Mouse (Mus musculus): ENCODE data around the gene Trim8. TPM values are rescaled to one million over a fixed set of nuclear protein-coding genes. Genes with fewer than 3 reads are reported as not detected.
A peak's percentile ranks its signal among the peaks of the same experiment; 100 is the strongest.

The Trim8 gene
- total RNA-seq (2014; rRNA removed) (108 and 115 TPM in 2 replicates), polyA plus RNA-seq (2015; fragmentation: Nextera tagmentation; extraction: Ambion mirVana) (28.8 and 29.7 TPM in 2 replicates)

- Histone ChIP-seq H3K4me2 (ENCODE audit: low read depth, low read length) (peak within 1 kb of the TSS; percentile 85), H3K27me3 (ENCODE audit: insufficient read depth, low read length) (no peaks in the 10 kb centered on the region), H3K27ac (peak within 1 kb of the TSS; percentile 97), H3K9me3 (ENCODE audit: low read length) (no peaks in the 10 kb centered on the region), H3K36me3 (ENCODE audit: insufficient read depth, low read length) (no peaks in the 10 kb centered on the region), H3K4me3 (ENCODE audit: low read length) (peak within 1 kb of the TSS; percentile 89), H3K9ac (replicated peaks; ENCODE audit: low read length) (peak within 1 kb of the TSS; percentile 97), H3K4me1 (ENCODE audit: insufficient read depth, low read length) (peaks cover 22% of the 10 kb centered on the region)
- 2% methylated on average over 55 of the region's 64 CpGs for WGBS
- TF ChIP-seq CTCF (IDR thresholded peaks at IDR 0.05; ENCODE audit: low read depth) = no peak
- peak; percentile 43 for ATAC-seq
- DNase-seq (ENCODE audit: low spot score) = peak; percentile 80
Measured at GRCm38 (mm10) chr19:46501401-46502068, at the start of gene Trim8. Gene Trim8, plus strand, starts transcription at chr19:46501702.

GRCm38 (mm10) chr19:46452052-46452827 lies 49.3 kb upstream of the Trim8 start:
- H3K9ac ChIP-seq (replicated peaks; ENCODE audit: low read length) = peak overlapping the region; percentile 9; the same call in 1 of the 2 replicates
- peak; percentile 93 for TF ChIP-seq CTCF (IDR thresholded peaks at IDR 0.05; ENCODE audit: low read depth)
- DNase-seq (ENCODE audit: low spot score) = peak; percentile 83
- no peaks in the 10 kb centered on the region for H3K27me3 ChIP-seq (ENCODE audit: insufficient read depth, low read length)
- H3K36me3 ChIP-seq (ENCODE audit: insufficient read depth, low read length) = peaks cover 8% of the 10 kb centered on the region; the same call in 1 of the 2 replicates
- peak overlapping the region; percentile 72 for H3K27ac ChIP-seq
- H3K9me3 ChIP-seq (ENCODE audit: low read length) = no peaks in the 10 kb centered on the region
- H3K4me3 ChIP-seq (ENCODE audit: low read length) = no peak overlapping the region
- peaks cover 20% of the 10 kb centered on the region; the same call in 1 of the 2 replicates for H3K4me1 ChIP-seq (ENCODE audit: insufficient read depth, low read length)
- WGBS = 21% methylated on average over 10 of the region's 10 CpGs
- peak; percentile 79 for ATAC-seq
- H3K4me2 ChIP-seq (ENCODE audit: low read depth, low read length) = no peak overlapping the region

- H3K36me3 ChIP-seq (ENCODE audit: insufficient read depth, low read length) = peaks cover 11% of the 10 kb centered on the region; the same call in 1 of the 2 replicates
- H3K27me3 ChIP-seq (ENCODE audit: insufficient read depth, low read length) = no peaks in the 10 kb centered on the region
- TF ChIP-seq CTCF (IDR thresholded peaks at IDR 0.05; ENCODE audit: low read depth) = no peak
- H3K27ac ChIP-seq = peak overlapping the region; percentile 72; the same call in 1 of the 2 replicates
- no peaks in the 10 kb centered on the region for H3K9me3 ChIP-seq (ENCODE audit: low read length)
- no peak for ATAC-seq
- DNase-seq (ENCODE audit: low spot score) = no peak
- H3K4me2 ChIP-seq (ENCODE audit: low read depth, low read length) = no peak overlapping the region
- H3K4me1 ChIP-seq (ENCODE audit: insufficient read depth, low read length) = 0 out of 2 replicates have a peak, but pooled peaks cover 20% of the 10 kb centered on the region
- no peak overlapping the region for H3K9ac ChIP-seq (replicated peaks; ENCODE audit: low read length)
- WGBS = 74% methylated on average over 9 of the region's 9 CpGs
- no peak overlapping the region for H3K4me3 ChIP-seq (ENCODE audit: low read length)
Measured at GRCm38 (mm10) chr19:46452916-46453315, 48.6 kb upstream of the Trim8 start.

GRCm38 (mm10) chr19:46454126-46454880 lies 47.2 kb upstream of the Trim8 start:
- H3K9ac ChIP-seq (replicated peaks; ENCODE audit: low read length) = no peak overlapping the region
- TF ChIP-seq CTCF (IDR thresholded peaks at IDR 0.05; ENCODE audit: low read depth) = no peak
- H3K27ac ChIP-seq = peak overlapping the region; percentile 64; the same call in 1 of the 2 replicates
- H3K4me3 ChIP-seq (ENCODE audit: low read length) = no peak overlapping the region
- H3K4me2 ChIP-seq (ENCODE audit: low read depth, low read length) = no peak overlapping the region
- 0 out of 2 replicates have a peak, but pooled peaks cover 18% of the 10 kb centered on the region for H3K4me1 ChIP-seq (ENCODE audit: insufficient read depth, low read length)
- ATAC-seq = no peak
- WGBS = 70% methylated on average over 20 of the region's 20 CpGs
- peaks cover 22% of the 10 kb centered on the region; the same call in 1 of the 2 replicates for H3K36me3 ChIP-seq (ENCODE audit: insufficient read depth, low read length)
- no peaks in the 10 kb centered on the region for H3K9me3 ChIP-seq (ENCODE audit: low read length)
- no peak for DNase-seq (ENCODE audit: low spot score)
- H3K27me3 ChIP-seq (ENCODE audit: insufficient read depth, low read length) = no peaks in the 10 kb centered on the region

- DNase-seq (ENCODE audit: low spot score) (no peak), ATAC-seq (no peak)
- Histone ChIP-seq H3K4me2 (ENCODE audit: low read depth, low read length) (no peak overlapping the region), H3K4me1 (ENCODE audit: insufficient read depth, low read length) (0 out of 2 replicates have a peak, but pooled peaks cover 18% of the 10 kb centered on the region), H3K9ac (replicated peaks; ENCODE audit: low read length) (no peak overlapping the region), H3K27ac (peak overlapping the region; percentile 64; the same call in 1 of the 2 replicates), H3K36me3 (ENCODE audit: insufficient read depth, low read length) (peaks cover 22% of the 10 kb centered on the region; the same call in 1 of the 2 replicates), H3K27me3 (ENCODE audit: insufficient read depth, low read length) (no peaks in the 10 kb centered on the region), H3K4me3 (ENCODE audit: low read length) (no peak overlapping the region), H3K9me3 (ENCODE audit: low read length) (no peaks in the 10 kb centered on the region)
- no peak for TF ChIP-seq CTCF (IDR thresholded peaks at IDR 0.05; ENCODE audit: low read depth)
- WGBS = 64% methylated on average over 1 of the region's 1 CpGs
Measured at GRCm38 (mm10) chr19:46455032-46455431, 46.5 kb upstream of the Trim8 start.

- Histone ChIP-seq H3K4me1 (ENCODE audit: insufficient read depth, low read length) (0 out of 2 replicates have a peak, but pooled peaks cover 18% of the 10 kb centered on the region), H3K9me3 (ENCODE audit: low read length) (no peaks in the 10 kb centered on the region), H3K27me3 (ENCODE audit: insufficient read depth, low read length) (no peaks in the 10 kb centered on the region), H3K9ac (replicated peaks; ENCODE audit: low read length) (no peak overlapping the region; the same call in 1 of the 2 replicates), H3K4me3 (ENCODE audit: low read length) (no peak overlapping the region), H3K4me2 (ENCODE audit: low read depth, low read length) (no peak overlapping the region), H3K36me3 (ENCODE audit: insufficient read depth, low read length) (peaks cover 22% of the 10 kb centered on the region; the same call in 1 of the 2 replicates), H3K27ac (peak overlapping the region; percentile 48)
- TF ChIP-seq CTCF (IDR thresholded peaks at IDR 0.05; ENCODE audit: low read depth) = no peak
- WGBS = 90% methylated on average over 8 of the region's 8 CpGs
- ATAC-seq (no peak), DNase-seq (ENCODE audit: low spot score) (no peak)
Measured at GRCm38 (mm10) chr19:46455556-46455955, 45.9 kb upstream of the Trim8 start.
